Mouse (Mus musculus): ENCODE data around the gene Swt1.

GRCm38 (mm10) chr1:151422178-151422577, 6.1 kb downstream of the Swt1 start:
- TF ChIP-seq GATA1 (IDR thresholded peaks at IDR 0.05; ENCODE audit: low read length) (no peak), TAL1 (IDR thresholded peaks at IDR 0.05; ENCODE audit: low read length) (no peak)

Data from erythroblast, embryonic 14.5 days (primary cell).